Mouse (Mus musculus) ES-E14 (cell line): Measurements from ENCODE around the gene Mkln1.

Source experiments
- CHD2 ChIP-seq: IDR thresholded peaks from 2 replicates; pipeline ENCODE4 v1.6.1; 2014; ENCODE audit warnings: mild to moderate bottlenecking, low read depth, low read length, inconsistent platforms
- HCFC1 ChIP-seq: IDR thresholded peaks from 2 replicates; pipeline ENCODE4 v1.6.1; 2012; ENCODE audit warnings: low read length, inconsistent platforms, borderline replicate concordance; ENCODE audit not compliant: insufficient read depth
- MAFK ChIP-seq: IDR thresholded peaks from 2 replicates; pipeline ENCODE4 v1.6.1; 2014; ENCODE audit warnings: mild to moderate bottlenecking, low read depth, low read length, inconsistent platforms; ENCODE audit not compliant: insufficient read depth
- ZC3H11A ChIP-seq: IDR thresholded peaks from 2 replicates; pipeline ENCODE4 v1.6.1; 2012; ENCODE audit warnings: low read depth, mild to moderate bottlenecking, inconsistent platforms, low read length, borderline replicate concordance
- ZNF384 ChIP-seq: IDR thresholded peaks from 2 replicates; pipeline ENCODE4 v1.6.1; 2012; ENCODE audit warnings: low read depth, low read length, inconsistent platforms

DNA sequence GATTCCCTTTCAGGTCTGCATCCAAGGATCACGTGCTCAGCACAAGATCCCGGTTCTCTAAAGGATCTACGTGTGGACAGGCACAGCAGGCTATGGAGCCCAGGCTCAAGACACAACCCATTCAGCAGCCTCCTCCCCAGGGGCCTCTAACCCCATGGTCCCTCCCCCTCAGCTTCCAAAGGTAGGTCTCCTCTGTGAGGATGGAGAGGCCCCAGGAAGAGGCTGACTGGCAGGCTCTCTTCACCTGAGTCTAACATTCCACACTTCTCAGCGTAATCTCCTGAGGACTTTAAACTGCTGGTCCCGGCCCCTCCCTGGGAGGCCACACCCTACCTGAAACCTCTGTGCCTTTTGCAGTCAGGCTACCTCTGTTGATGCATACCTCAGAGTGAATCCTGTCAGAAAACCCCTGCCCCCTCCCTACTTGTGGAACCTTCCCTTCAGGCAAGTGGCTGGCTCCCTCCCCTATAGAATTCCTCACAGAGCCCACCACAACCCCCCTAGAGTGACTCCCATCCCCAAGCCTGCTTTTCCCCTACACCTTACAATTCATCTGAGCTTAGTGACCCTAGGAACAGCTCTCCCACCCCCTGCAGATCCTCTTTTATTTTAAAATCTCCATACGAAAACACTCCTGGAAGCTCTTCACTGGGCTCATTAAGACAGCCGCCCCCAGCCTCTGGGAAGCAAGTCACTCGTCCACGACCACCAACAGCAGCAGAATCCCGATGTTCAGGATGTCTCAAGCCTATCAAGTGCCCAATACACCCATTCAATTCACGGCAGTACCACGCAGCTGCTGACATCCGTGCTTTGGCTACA is 161.8 kb downstream of the Mkln1 start:
- TF ChIP-seq ZC3H11A = no peak
- TF ChIP-seq ZNF384 = no peak
- no peak for TF ChIP-seq MAFK
- TF ChIP-seq HCFC1 = peak; percentile 50; the same call in 1 of the 2 replicates
- TF ChIP-seq CHD2 = 0 out of 2 replicates have a peak, but pooled peaks have one; percentile 49
